Mouse (Mus musculus) thymus, postnatal 36 days (tissue): ENCODE data around the gene Nln.

Experiments used
- DNase-seq, 2 experiments: peaks; one replicate each; pipeline ENCODE4 v3.0.0; 2022; ENCODE audit warnings: mixed read lengths in 2 of 2

The Nln gene

GRCm38 (mm10) chr13:104094531-104095385 lies 14.7 kb downstream of the Nln start:
- DNase-seq, result no peak

- DNase-seq, result no peak
Measured at GRCm38 (mm10) chr13:104091734-104092133, 17.7 kb downstream of the Nln start.

GRCm38 (mm10) chr13:104089387-104089786 lies 20.0 kb downstream of the Nln start:
- DNase-seq, result peak; percentile 44 to 48

- DNase-seq, result no peak
Measured at GRCm38 (mm10) chr13:104084600-104084999, 24.8 kb downstream of the Nln start.

- DNase-seq, result no peak
Measured at GRCm38 (mm10) chr13:104082504-104082903, 26.9 kb downstream of the Nln start.

- no peak for DNase-seq
Measured at GRCm38 (mm10) chr13:104076993-104077392, 32.4 kb downstream of the Nln start.

GRCm38 (mm10) chr13:104074731-104075130 lies 34.7 kb downstream of the Nln start:
- DNase-seq, result peak in 1 of 2 experiments; percentile 12

- DNase-seq, result no peak
Measured at GRCm38 (mm10) chr13:104074230-104074629, 35.2 kb downstream of the Nln start.

GRCm38 (mm10) chr13:104072351-104072750 lies 37.1 kb downstream of the Nln start:
- DNase-seq, result no peak

GRCm38 (mm10) chr13:104070703-104071102 lies 38.7 kb downstream of the Nln start:
- DNase-seq, result no peak

- no peak for DNase-seq
Measured at GRCm38 (mm10) chr13:104069216-104069615, 40.2 kb downstream of the Nln start.

GRCm38 (mm10) chr13:104065649-104066347 lies 43.6 kb downstream of the Nln start:
- DNase-seq, result no peak

GRCm38 (mm10) chr13:104063061-104063460 lies 46.4 kb downstream of the Nln start:
- no peak for DNase-seq

- DNase-seq, result no peak
Measured at GRCm38 (mm10) chr13:104061975-104062750, 47.3 kb downstream of the Nln start.

GRCm38 (mm10) chr13:104060231-104060630 lies 49.2 kb downstream of the Nln start:
- no peak for DNase-seq

- DNase-seq, result no peak
Measured at GRCm38 (mm10) chr13:104059536-104059935, 49.9 kb downstream of the Nln start.

- peak; percentile 25 to 51 for DNase-seq
Measured at GRCm38 (mm10) chr13:104058761-104059160, 50.7 kb downstream of the Nln start.

GRCm38 (mm10) chr13:104052271-104052753 lies 57.1 kb downstream of the Nln start:
- DNase-seq, result no peak

GRCm38 (mm10) chr13:104048835-104049234 lies 60.6 kb downstream of the Nln start:
- no peak for DNase-seq

GRCm38 (mm10) chr13:104045108-104045507 lies 64.3 kb downstream of the Nln start:
- no peak for DNase-seq

GRCm38 (mm10) chr13:104044332-104044731 lies 65.1 kb downstream of the Nln start:
- DNase-seq, result no peak

- peak; percentile 54 to 69 for DNase-seq
Measured at GRCm38 (mm10) chr13:104042738-104043137, 66.7 kb downstream of the Nln start.

- no peak for DNase-seq
Measured at GRCm38 (mm10) chr13:104041481-104041880, 67.9 kb downstream of the Nln start.
